Mouse (Mus musculus) CH12.LX (cell line): ENCODE results near the gene Rpl32.

Source experiments
- CHD1 ChIP-seq: IDR thresholded peaks from 2 replicates; pipeline ENCODE4 v1.6.1; 2012; ENCODE audit warnings: low read depth, low read length, improper control_type of control experiment, inconsistent platforms
- CTCF ChIP-seq, 2 experiments: IDR thresholded peaks in 1 of 2; conservative IDR thresholded peaks in 1 of 2; 2 replicates each; pipeline ENCODE4 v1.5.1; 2011 to 2012; ENCODE audit warnings: low read depth in 2 of 2, low read length in 2 of 2, improper control_type of control experiment in 1 of 2, inconsistent platforms in 1 of 2, mild to moderate bottlenecking in 1 of 2, moderate library complexity in 1 of 2
- E2F4 ChIP-seq: IDR thresholded peaks from 2 replicates; pipeline ENCODE4 v1.6.1; 2011; ENCODE audit warnings: low read depth, low read length, improper control_type of control experiment; ENCODE audit not compliant: insufficient replicate concordance
- EP300 ChIP-seq: IDR thresholded peaks from 2 replicates; pipeline ENCODE4 v1.6.1; 2011; ENCODE audit warnings: low read length, improper control_type of control experiment
- ETS1 ChIP-seq: conservative IDR thresholded peaks from 2 replicates; pipeline ENCODE4 v1.6.1; 2012; ENCODE audit warnings: low read depth, mild to moderate bottlenecking, inconsistent platforms, low read length, improper control_type of control experiment, moderate library complexity
- JUN ChIP-seq: IDR thresholded peaks from 2 replicates; pipeline ENCODE4 v1.6.1; 2011; ENCODE audit warnings: low read depth, mild to moderate bottlenecking, low read length, improper control_type of control experiment, moderate library complexity; ENCODE audit not compliant: insufficient read depth
- KAT2A ChIP-seq: IDR thresholded peaks from 2 replicates; pipeline ENCODE4 v1.6.1; 2012; ENCODE audit warnings: low read length, improper control_type of control experiment, inconsistent platforms; ENCODE audit not compliant: insufficient replicate concordance
- MAX ChIP-seq: IDR thresholded peaks from 2 replicates; pipeline ENCODE4 v1.6.1; 2011; ENCODE audit warnings: low read length, improper control_type of control experiment
- NELFE ChIP-seq: IDR thresholded peaks from 2 replicates; pipeline ENCODE4 v1.6.1; 2011; ENCODE audit warnings: low read depth, low read length, improper control_type of control experiment
- POLR2A ChIP-seq: IDR thresholded peaks from 2 replicates; pipeline ENCODE4 v1.6.1; 2011; ENCODE audit warnings: low read depth, mild to moderate bottlenecking, improper control_type of control experiment, low read length

GRCm38 (mm10) chr6:115832152-115832850 is 23.8 kb upstream of the Rpl32 start:
- no peak for TF ChIP-seq JUN
- no peak for TF ChIP-seq POLR2A
- no peak for TF ChIP-seq EP300
- no peak for TF ChIP-seq CTCF (conservative IDR thresholded peaks at IDR 0.05 in 1 of 2, IDR thresholded peaks at IDR 0.05 in 1 of 2; ENCODE audit: low read depth in 2 of 2, low read length in 2 of 2)
- no peak for TF ChIP-seq NELFE
- TF ChIP-seq ETS1, result no peak
- TF ChIP-seq E2F4, result no peak
- TF ChIP-seq CHD1, result no peak
- TF ChIP-seq MAX, result no peak
- no peak for TF ChIP-seq KAT2A
